Mouse (Mus musculus) hindbrain, embryonic 15.5 days (tissue): ENCODE measurements at regions not wholly inside any gene's neighbourhood (a gene's known extent, or its start where the extent isn't known, plus 50 kb on each side); places are given as distances from the start of the nearest gene placed in this dataset.
A peak's percentile ranks its signal among the peaks of the same experiment; 100 is the strongest.

Experiments
- ATAC-seq: fragments of 200-750 bp; cut with Nextera tagmentation; 2 replicates; pipeline ENCODE4 v1.8.0; 2017; ENCODE audit warnings: low read depth, moderate number of reproducible peaks, moderate TSS enrichment; ENCODE audit not compliant: low FRiP score
- H3K27ac ChIP-seq: fragments of 300-500 bp; sonication (generic); replicated peaks from 2 replicates; pipeline ENCODE4 v1.5.1; 2015; ENCODE audit warnings: mild to moderate bottlenecking, inconsistent platforms
- H3K27me3 ChIP-seq: fragments of 300-500 bp; sonication (generic); 2 replicates; pipeline ENCODE4 v1.6.1; 2015; ENCODE audit warnings: control low read depth, inconsistent platforms
- H3K36me3 ChIP-seq: fragments of 300-500 bp; sonication (generic); 2 replicates; pipeline ENCODE4 v1.6.1; 2015; ENCODE audit warnings: control low read depth, inconsistent platforms
- H3K4me1 ChIP-seq: fragments of 300-500 bp; sonication (generic); replicated peaks from 2 replicates; pipeline ENCODE4 v1.6.1; 2015; ENCODE audit warnings: control low read depth, inconsistent platforms
- H3K4me2 ChIP-seq: fragments of 300-500 bp; sonication (generic); 2 replicates; pipeline ENCODE4 v1.6.1; 2015; ENCODE audit warnings: moderate library complexity, mild to moderate bottlenecking, inconsistent platforms
- H3K4me3 ChIP-seq: fragments of 300-500 bp; sonication (generic); 2 replicates; pipeline ENCODE4 v1.5.1; 2015; ENCODE audit warnings: mild to moderate bottlenecking, inconsistent platforms
- H3K9ac ChIP-seq: fragments of 300-500 bp; sonication (generic); 2 replicates; pipeline ENCODE4 v1.6.1; 2015; ENCODE audit warnings: inconsistent platforms
- H3K9me3 ChIP-seq: fragments of 300-500 bp; sonication (generic); 2 replicates; pipeline ENCODE4 v1.6.1; 2016; ENCODE audit warnings: control low read depth, inconsistent platforms
- WGBS: fragments of 180-500 bp; shearing (Covaris S2); methylation state at CpG from one replicate; pipeline ENCODE4 v1.1.7; 2015; 5-methylcytosine and 5-hydroxymethylcytosine counted together

DNA sequence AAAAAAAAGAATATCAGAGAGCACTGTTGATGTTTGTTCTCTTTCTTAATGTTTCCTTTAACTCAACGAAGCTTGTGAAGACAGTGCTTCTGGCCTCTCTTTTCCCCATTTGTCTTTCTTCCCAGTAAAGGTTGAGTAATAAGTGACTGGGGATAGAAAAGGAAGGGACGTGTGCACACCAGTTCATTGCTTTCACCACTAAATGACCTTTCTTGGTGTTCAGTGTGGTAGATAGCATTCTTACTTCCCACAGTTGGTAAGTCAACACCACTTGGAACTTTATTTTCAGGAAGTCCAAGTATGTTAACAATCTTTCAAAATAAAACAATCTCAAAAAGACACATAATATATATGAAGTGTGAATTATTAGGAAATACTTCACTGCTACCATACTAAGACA lies 801.2 kb upstream of the Adgrl2 start:
- no peak for ATAC-seq
- Histone ChIP-seq H3K27me3 (no peaks in the 10 kb centered on the region), H3K27ac (no peak overlapping the region), H3K9ac (no peak overlapping the region), H3K4me2 (no peak overlapping the region), H3K36me3 (no peaks in the 10 kb centered on the region), H3K4me3 (no peak overlapping the region), H3K9me3 (no peaks in the 10 kb centered on the region), H3K4me1 (no peaks in the 10 kb centered on the region)
- 79% methylated on average over 2 of the region's 2 CpGs for WGBS

DNA sequence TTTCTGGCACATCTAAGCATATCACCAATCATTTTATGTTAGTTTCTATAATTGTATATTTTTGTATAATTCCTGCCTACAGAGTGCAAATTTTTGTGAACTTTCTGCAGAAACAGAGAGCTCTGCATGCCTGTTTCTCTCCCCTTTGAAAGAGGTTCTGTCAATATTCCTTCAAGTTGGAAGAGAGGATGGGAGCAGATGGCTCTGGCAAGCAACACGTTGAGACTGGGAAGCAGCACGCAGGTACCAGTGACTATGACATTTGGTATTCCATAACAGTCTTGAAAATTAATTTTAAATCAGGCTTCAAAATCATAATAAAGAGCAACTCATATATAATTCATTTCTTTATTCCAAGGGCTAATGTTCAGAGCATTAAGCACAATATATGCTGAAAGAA lies 795.7 kb upstream of the Adgrl2 start:
- Histone ChIP-seq H3K9me3 (no peaks in the 10 kb centered on the region), H3K27ac (no peak overlapping the region), H3K4me3 (no peak overlapping the region), H3K36me3 (no peaks in the 10 kb centered on the region), H3K9ac (no peak overlapping the region), H3K27me3 (no peaks in the 10 kb centered on the region), H3K4me1 (no peaks in the 10 kb centered on the region), H3K4me2 (no peak overlapping the region)
- WGBS: 76% methylated on average over 2 of the region's 2 CpGs
- no peak for ATAC-seq

- 36% methylated on average over 2 of the region's 2 CpGs for WGBS
- no peaks in the 10 kb centered on the region for H3K27me3 ChIP-seq
These were observed 793.7 kb upstream of the Adgrl2 start for GRCm38 (mm10) chr3:149783903-149784608.

DNA sequence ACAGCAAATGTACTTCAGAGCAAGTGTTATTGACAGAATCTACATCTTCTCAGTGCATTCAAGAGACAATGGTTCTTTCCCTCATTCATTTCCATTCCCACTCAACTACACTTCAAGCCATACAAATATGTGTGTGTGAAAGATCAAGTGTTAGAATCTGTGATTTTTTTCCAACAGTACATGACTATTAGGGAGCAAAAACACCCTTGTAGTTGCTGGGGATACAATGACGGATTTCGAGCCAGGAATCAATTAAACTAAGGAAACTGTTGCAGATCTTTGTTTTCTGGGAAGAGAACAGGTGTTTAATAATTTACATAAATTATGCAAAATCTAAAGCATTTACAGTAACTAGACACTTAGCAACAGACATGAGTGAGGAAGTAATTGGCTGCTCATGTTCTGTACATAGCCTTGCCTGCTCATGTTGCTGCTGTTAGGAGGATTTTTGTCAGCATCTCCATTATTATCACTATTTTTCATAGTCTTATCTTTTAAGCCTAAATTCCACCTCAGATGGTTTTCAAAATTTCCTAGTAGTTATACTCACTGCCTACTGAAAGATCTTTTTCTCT lies 777.6 kb upstream of the Adgrl2 start:
- no peak overlapping the region for H3K4me3 ChIP-seq
- no peaks in the 10 kb centered on the region for H3K4me1 ChIP-seq
- 76% methylated on average over 2 of the region's 2 CpGs for WGBS
- H3K27me3 ChIP-seq: no peaks in the 10 kb centered on the region
- H3K27ac ChIP-seq: no peak overlapping the region
- no peak overlapping the region for H3K4me2 ChIP-seq
- H3K36me3 ChIP-seq: no peaks in the 10 kb centered on the region
- H3K9me3 ChIP-seq: no peaks in the 10 kb centered on the region
- no peak for ATAC-seq
- no peak overlapping the region for H3K9ac ChIP-seq

More at GRCm38 (mm10) chr3:149783903-149784608, 793.7 kb upstream of the Adgrl2 start:
- no peak overlapping the region for H3K27ac ChIP-seq
- H3K9ac ChIP-seq: no peak overlapping the region
- ATAC-seq: no peak
- H3K36me3 ChIP-seq: no peaks in the 10 kb centered on the region
- no peaks in the 10 kb centered on the region for H3K9me3 ChIP-seq
- H3K4me3 ChIP-seq: no peak overlapping the region
- H3K4me1 ChIP-seq: no peaks in the 10 kb centered on the region
- H3K4me2 ChIP-seq: no peak overlapping the region

- H3K4me1 ChIP-seq: no peaks in the 10 kb centered on the region
- WGBS: 90% methylated on average over 2 of the region's 2 CpGs
These were observed 770.9 kb upstream of the Adgrl2 start for GRCm38 (mm10) chr3:149761245-149761644.

GRCm38 (mm10) chr3:149757910-149758592 lies 767.7 kb upstream of the Adgrl2 start:
- Histone ChIP-seq H3K4me1 (no peaks in the 10 kb centered on the region), H3K4me2 (no peak overlapping the region), H3K36me3 (no peaks in the 10 kb centered on the region), H3K9me3 (no peaks in the 10 kb centered on the region), H3K4me3 (no peak overlapping the region), H3K9ac (no peak overlapping the region), H3K27me3 (no peaks in the 10 kb centered on the region), H3K27ac (no peak overlapping the region)
- ATAC-seq: no peak
- WGBS: 72% methylated on average over 6 of the region's 6 CpGs

More at GRCm38 (mm10) chr3:149761245-149761644, 770.9 kb upstream of the Adgrl2 start:
- Histone ChIP-seq H3K9me3 (no peaks in the 10 kb centered on the region), H3K36me3 (no peaks in the 10 kb centered on the region), H3K27ac (no peak overlapping the region), H3K9ac (no peak overlapping the region), H3K4me3 (no peak overlapping the region), H3K27me3 (no peaks in the 10 kb centered on the region), H3K4me2 (no peak overlapping the region)
- ATAC-seq: no peak

GRCm38 (mm10) chr3:149736069-149736468 lies 745.7 kb upstream of the Adgrl2 start:
- H3K27ac ChIP-seq: no peak overlapping the region
- WGBS: 86% methylated on average over 3 of the region's 3 CpGs
- no peak overlapping the region for H3K4me3 ChIP-seq
- no peak overlapping the region for H3K9ac ChIP-seq
- no peaks in the 10 kb centered on the region for H3K36me3 ChIP-seq
- ATAC-seq: no peak
- H3K27me3 ChIP-seq: no peaks in the 10 kb centered on the region
- H3K4me2 ChIP-seq: no peak overlapping the region
- H3K4me1 ChIP-seq: no peaks in the 10 kb centered on the region
- no peaks in the 10 kb centered on the region for H3K9me3 ChIP-seq

DNA sequence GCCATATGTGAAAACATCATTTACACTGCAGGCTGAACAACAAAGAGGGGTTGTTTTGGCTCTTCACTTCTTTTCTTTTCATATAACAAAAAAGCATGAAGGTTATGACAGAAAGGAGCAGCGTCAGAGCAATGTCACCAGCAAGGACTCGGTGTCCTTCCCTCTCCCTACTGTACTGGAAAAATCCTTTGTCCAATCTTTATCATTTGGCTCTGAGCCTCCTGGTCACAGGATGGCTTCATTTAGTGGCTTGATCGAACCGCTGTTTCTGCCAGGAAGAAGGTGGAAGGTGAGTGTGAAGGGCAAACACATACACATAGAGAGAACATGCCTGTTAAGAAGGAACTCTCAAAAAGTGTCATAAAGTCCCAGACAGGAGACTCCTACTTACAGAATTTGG lies 735.9 kb upstream of the Adgrl2 start:
- Histone ChIP-seq H3K36me3 (no peaks in the 10 kb centered on the region), H3K27me3 (no peaks in the 10 kb centered on the region), H3K9ac (no peak overlapping the region), H3K4me3 (no peak overlapping the region), H3K4me2 (no peak overlapping the region), H3K4me1 (no peaks in the 10 kb centered on the region), H3K9me3 (no peaks in the 10 kb centered on the region), H3K27ac (no peak overlapping the region)
- ATAC-seq: no peak
- 75% methylated on average over 4 of the region's 4 CpGs for WGBS

- Histone ChIP-seq H3K4me1 (no peaks in the 10 kb centered on the region), H3K36me3 (no peaks in the 10 kb centered on the region), H3K4me3 (no peak overlapping the region), H3K27ac (no peak overlapping the region), H3K9me3 (no peaks in the 10 kb centered on the region), H3K4me2 (no peak overlapping the region), H3K27me3 (no peaks in the 10 kb centered on the region), H3K9ac (no peak overlapping the region)
- no peak for ATAC-seq
- WGBS: 97% methylated on average over 3 of the region's 3 CpGs
These were observed 734.5 kb upstream of the Adgrl2 start for GRCm38 (mm10) chr3:149724879-149725278.

DNA sequence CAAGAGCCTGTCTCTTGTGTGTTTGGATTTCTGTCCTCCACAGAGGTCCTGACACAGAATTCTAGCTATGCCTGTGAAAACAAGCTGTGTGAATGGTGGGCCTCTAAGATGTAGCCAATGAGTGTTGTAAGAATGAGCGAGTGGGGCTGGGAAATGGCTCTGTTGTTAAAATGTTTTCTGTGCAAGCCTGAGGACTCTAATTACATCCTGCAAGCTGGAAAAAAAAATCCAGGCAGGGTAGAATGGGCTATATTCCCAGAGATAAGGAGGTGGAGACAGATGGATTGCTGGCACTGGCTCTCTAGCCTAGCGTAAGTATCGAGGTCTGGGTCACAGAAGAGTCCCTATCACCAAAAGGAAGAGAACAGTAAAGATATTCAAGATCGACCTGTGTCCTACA lies 731.5 kb upstream of the Adgrl2 start:
- Histone ChIP-seq H3K9ac (no peak overlapping the region), H3K36me3 (no peaks in the 10 kb centered on the region), H3K9me3 (no peaks in the 10 kb centered on the region), H3K4me3 (no peak overlapping the region), H3K4me1 (no peaks in the 10 kb centered on the region), H3K27ac (no peak overlapping the region), H3K4me2 (no peak overlapping the region), H3K27me3 (no peaks in the 10 kb centered on the region)
- WGBS: 82% methylated on average over 4 of the region's 4 CpGs
- no peak for ATAC-seq

GRCm38 (mm10) chr3:149720306-149720705 lies 730.0 kb upstream of the Adgrl2 start:
- H3K4me3 ChIP-seq: no peak overlapping the region
- ATAC-seq: 0 out of 2 replicates have a peak, but pooled peaks have one; percentile 45
- no peak overlapping the region for H3K9ac ChIP-seq
- H3K27me3 ChIP-seq: no peaks in the 10 kb centered on the region
- no peak overlapping the region for H3K4me2 ChIP-seq
- 43% methylated on average over 6 of the region's 6 CpGs for WGBS
- no peak overlapping the region for H3K27ac ChIP-seq
- no peaks in the 10 kb centered on the region for H3K9me3 ChIP-seq
- no peaks in the 10 kb centered on the region for H3K36me3 ChIP-seq
- H3K4me1 ChIP-seq: no peaks in the 10 kb centered on the region

DNA sequence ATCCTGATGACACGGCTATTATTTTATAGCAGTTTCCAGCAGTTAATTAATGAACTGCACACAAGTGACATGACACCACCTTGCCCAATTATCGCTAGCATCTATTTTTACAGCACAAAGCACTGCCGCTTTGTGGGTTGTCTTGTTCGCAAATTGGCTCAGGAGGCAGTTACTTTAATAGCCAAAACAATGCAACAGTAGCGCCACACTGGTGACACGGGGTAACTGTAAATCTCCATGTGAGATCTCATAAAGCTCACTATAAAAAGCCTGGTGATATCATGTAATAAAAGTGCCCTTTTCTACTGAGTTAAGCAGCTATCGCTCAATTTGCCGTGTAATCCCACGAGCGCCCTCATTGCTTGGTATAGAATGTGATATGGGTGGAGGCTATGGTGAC lies 715.4 kb upstream of the Adgrl2 start:
- Histone ChIP-seq H3K9me3 (no peaks in the 10 kb centered on the region), H3K27ac (no peak overlapping the region), H3K4me1 (no peaks in the 10 kb centered on the region), H3K4me3 (peak overlapping the region; percentile 12; the same call in 1 of the 2 replicates), H3K27me3 (no peaks in the 10 kb centered on the region), H3K9ac (no peak overlapping the region), H3K4me2 (peak overlapping the region; percentile 42), H3K36me3 (no peaks in the 10 kb centered on the region)
- 0 out of 2 replicates have a peak, but pooled peaks have one; percentile 56 for ATAC-seq
- WGBS: 76% methylated on average over 10 of the region's 10 CpGs
